Mouse (Mus musculus): ENCODE results near the gene Sema3g. TPM values are rescaled to one million over a fixed set of nuclear protein-coding genes. Genes with fewer than 3 reads are reported as not detected.
A peak's percentile ranks its signal among the peaks of the same experiment; 100 is the strongest.

Gene Sema3g
- polyA plus RNA-seq, 1 experiment from 2014 or later: 6.5 TPM

DNA sequence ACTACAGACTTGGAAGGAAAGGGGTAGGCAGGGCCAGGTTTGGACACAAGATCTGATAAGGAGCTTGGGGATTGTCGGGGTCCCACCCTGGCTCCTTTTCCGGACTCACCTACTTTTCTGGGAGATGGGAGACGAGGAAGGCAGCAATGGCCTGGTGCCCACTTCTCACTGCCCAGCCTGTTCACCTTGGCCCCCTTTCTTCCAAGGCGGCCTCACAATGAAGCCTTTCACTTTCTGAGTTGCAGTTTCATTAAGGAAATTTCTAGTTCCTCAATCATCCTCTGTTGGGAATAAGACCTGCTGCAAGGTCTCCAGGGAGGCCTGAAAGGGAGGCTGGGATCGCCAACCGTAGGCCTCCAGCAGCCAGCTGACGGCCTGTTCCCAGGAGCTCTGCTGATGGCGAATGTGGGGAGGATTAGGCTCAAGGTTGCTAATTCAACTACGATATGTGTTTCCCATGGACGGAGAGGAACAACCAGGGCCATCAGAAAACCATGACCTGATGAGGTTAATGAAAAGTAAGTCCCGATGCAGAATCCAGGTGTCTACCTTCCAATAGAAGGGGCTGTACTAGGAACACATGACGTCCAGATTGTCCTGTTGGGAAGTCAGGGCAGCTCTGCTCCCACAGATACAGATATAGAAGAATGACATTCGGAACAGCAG is 14.9 kb downstream of the Sema3g start:
- DNase-seq (ENCODE audit: low spot score): no peak
- H3K9me3 ChIP-seq (replicated peaks; ENCODE audit: low read length): no peaks in the 10 kb centered on the region
- H3K4me2 ChIP-seq (ENCODE audit: low read length): no peak overlapping the region
- H3K9ac ChIP-seq (ENCODE audit: low read depth, low read length): no peak overlapping the region; the same call in 1 of the 2 replicates
- TF ChIP-seq CTCF (IDR thresholded peaks at IDR 0.05; ENCODE audit: low read depth): no peak
- 80% methylated on average over 13 of the region's 13 CpGs for WGBS
- no peak overlapping the region for H3K4me3 ChIP-seq (replicated peaks; ENCODE audit: low read depth, low read length)
- peak overlapping the region; percentile 69 for H3K27ac ChIP-seq
- H3K36me3 ChIP-seq (ENCODE audit: insufficient read depth, low read length): no peaks in the 10 kb centered on the region
- H3K4me1 ChIP-seq (replicated peaks; ENCODE audit: insufficient read depth, low read length): peaks cover 6% of the 10 kb centered on the region
- no peak; the same call in 1 of the 2 replicates for ATAC-seq (replicated peaks; ENCODE audit: low FRiP score, low read depth)
- no peaks in the 10 kb centered on the region for H3K27me3 ChIP-seq (ENCODE audit: insufficient read depth, low read length)

GRCm38 (mm10) chr14:31233070-31233995 is 15.7 kb downstream of the Sema3g start:
- 71% methylated on average over 14 of the region's 14 CpGs for WGBS
- peaks cover 5% of the 10 kb centered on the region; the same call in 1 of the 2 replicates for H3K36me3 ChIP-seq (ENCODE audit: insufficient read depth, low read length)
- ATAC-seq (replicated peaks; ENCODE audit: low FRiP score, low read depth) (no peak; the same call in 1 of the 2 replicates), DNase-seq (ENCODE audit: low spot score) (peak; percentile 49)
- no peak overlapping the region for H3K4me3 ChIP-seq (replicated peaks; ENCODE audit: low read depth, low read length)
- H3K27me3 ChIP-seq (ENCODE audit: insufficient read depth, low read length): no peaks in the 10 kb centered on the region
- H3K27ac ChIP-seq: peak overlapping the region; percentile 70
- no peak overlapping the region for H3K4me2 ChIP-seq (ENCODE audit: low read length)
- no peak for TF ChIP-seq CTCF (IDR thresholded peaks at IDR 0.05; ENCODE audit: low read depth)
- no peaks in the 10 kb centered on the region; the same call in 1 of the 2 replicates for H3K4me1 ChIP-seq (replicated peaks; ENCODE audit: insufficient read depth, low read length)
- H3K9me3 ChIP-seq (replicated peaks; ENCODE audit: low read length): no peaks in the 10 kb centered on the region
- no peak overlapping the region for H3K9ac ChIP-seq (ENCODE audit: low read depth, low read length)

DNA sequence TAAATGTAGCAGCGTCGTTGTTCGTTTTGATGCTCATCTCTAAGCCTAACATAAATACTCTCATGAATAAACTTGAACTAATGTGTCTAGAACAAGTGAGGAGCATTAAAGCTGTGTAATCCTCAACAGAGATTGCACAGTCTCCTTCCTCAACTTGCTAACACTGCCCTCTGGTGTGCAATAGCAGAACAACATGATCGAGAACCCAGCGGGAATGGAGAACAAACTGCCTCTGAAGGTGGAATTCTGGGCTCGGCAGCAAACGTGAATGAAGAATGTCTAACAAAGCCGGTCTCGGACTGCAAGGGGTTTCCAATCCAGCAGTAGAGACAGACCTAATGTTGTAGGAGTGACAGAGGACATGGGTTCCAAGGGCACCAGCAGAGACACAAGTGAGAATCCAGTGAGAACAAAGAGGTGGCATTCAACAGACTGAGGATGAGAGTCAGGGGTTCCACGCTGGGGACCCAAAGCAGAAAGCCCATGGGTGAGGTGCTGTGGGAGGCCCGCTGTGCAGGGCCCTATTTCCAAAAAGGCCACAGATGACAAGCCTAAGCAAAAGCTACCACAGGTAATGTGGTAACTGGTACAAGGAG is 16.4 kb downstream of the Sema3g start:
- 17% methylated on average over 11 of the region's 11 CpGs for WGBS
- peak; percentile 96 for TF ChIP-seq CTCF (IDR thresholded peaks at IDR 0.05; ENCODE audit: low read depth)
- H3K9ac ChIP-seq (ENCODE audit: low read depth, low read length): no peak overlapping the region

GRCm38 (mm10) chr14:31237101-31237882 is 19.6 kb downstream of the Sema3g start:
- no peaks in the 10 kb centered on the region; the same call in 1 of the 2 replicates for H3K4me1 ChIP-seq (replicated peaks; ENCODE audit: insufficient read depth, low read length)
- no peak overlapping the region for H3K9ac ChIP-seq (ENCODE audit: low read depth, low read length)
- ATAC-seq (replicated peaks; ENCODE audit: low FRiP score, low read depth) (no peak), DNase-seq (ENCODE audit: low spot score) (no peak)
- no peak overlapping the region for H3K4me2 ChIP-seq (ENCODE audit: low read length)
- WGBS: 81% methylated on average over 7 of the region's 7 CpGs
- no peak overlapping the region for H3K27ac ChIP-seq
- no peaks in the 10 kb centered on the region for H3K9me3 ChIP-seq (replicated peaks; ENCODE audit: low read length)
- peaks cover 7% of the 10 kb centered on the region; the same call in 1 of the 2 replicates for H3K36me3 ChIP-seq (ENCODE audit: insufficient read depth, low read length)
- TF ChIP-seq CTCF (IDR thresholded peaks at IDR 0.05; ENCODE audit: low read depth): no peak
- no peak overlapping the region for H3K4me3 ChIP-seq (replicated peaks; ENCODE audit: low read depth, low read length)
- H3K27me3 ChIP-seq (ENCODE audit: insufficient read depth, low read length): no peaks in the 10 kb centered on the region

More for the DNA sequence above, 16.4 kb downstream of the Sema3g start:
- H3K36me3 ChIP-seq (ENCODE audit: insufficient read depth, low read length): peaks cover 7% of the 10 kb centered on the region; the same call in 1 of the 2 replicates
- no peak overlapping the region for H3K4me3 ChIP-seq (replicated peaks; ENCODE audit: low read depth, low read length)
- H3K9me3 ChIP-seq (replicated peaks; ENCODE audit: low read length): no peaks in the 10 kb centered on the region
- H3K27ac ChIP-seq: peak overlapping the region; percentile 70
- ATAC-seq (replicated peaks; ENCODE audit: low FRiP score, low read depth): no peak; the same call in 1 of the 2 replicates
- H3K27me3 ChIP-seq (ENCODE audit: insufficient read depth, low read length): no peaks in the 10 kb centered on the region
- no peaks in the 10 kb centered on the region; the same call in 1 of the 2 replicates for H3K4me1 ChIP-seq (replicated peaks; ENCODE audit: insufficient read depth, low read length)
- no peak overlapping the region for H3K4me2 ChIP-seq (ENCODE audit: low read length)
- DNase-seq (ENCODE audit: low spot score): peak; percentile 89

DNA sequence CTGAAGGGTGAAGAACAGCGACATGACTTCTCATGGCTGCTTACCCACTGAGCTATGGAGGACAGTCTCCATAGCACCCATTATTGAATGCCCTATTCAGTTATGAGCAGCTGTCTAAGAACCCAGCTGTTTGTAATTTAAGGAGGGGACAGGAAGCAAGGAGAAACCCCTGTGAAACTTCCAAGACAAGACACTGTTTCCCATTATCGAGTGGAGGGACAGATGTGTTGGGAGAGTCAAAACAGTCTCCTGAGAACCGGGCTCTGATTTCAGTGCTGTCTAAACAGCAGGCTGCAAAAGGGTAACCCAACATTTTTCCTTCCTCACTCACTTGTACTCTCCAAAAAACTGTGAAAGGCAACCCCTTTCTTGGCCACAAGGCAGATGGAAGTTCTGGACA is 22.9 kb downstream of the Sema3g start:
- no peak for DNase-seq (ENCODE audit: low spot score)
- no peak for ATAC-seq (replicated peaks; ENCODE audit: low FRiP score, low read depth)

More for the DNA sequence above, 22.9 kb downstream of the Sema3g start:
- no peaks in the 10 kb centered on the region for H3K9me3 ChIP-seq (replicated peaks; ENCODE audit: low read length)
- no peak for TF ChIP-seq CTCF (IDR thresholded peaks at IDR 0.05; ENCODE audit: low read depth)
- no peak overlapping the region for H3K4me3 ChIP-seq (replicated peaks; ENCODE audit: low read depth, low read length)
- no peaks in the 10 kb centered on the region for H3K27me3 ChIP-seq (ENCODE audit: insufficient read depth, low read length)
- H3K9ac ChIP-seq (ENCODE audit: low read depth, low read length): no peak overlapping the region
- no peaks in the 10 kb centered on the region for H3K4me1 ChIP-seq (replicated peaks; ENCODE audit: insufficient read depth, low read length)
- no peak overlapping the region for H3K4me2 ChIP-seq (ENCODE audit: low read length)
- WGBS: 44% methylated on average over 3 of the region's 3 CpGs
- H3K36me3 ChIP-seq (ENCODE audit: insufficient read depth, low read length): peaks cover 7% of the 10 kb centered on the region; the same call in 1 of the 2 replicates
- H3K27ac ChIP-seq: no peak overlapping the region

Data from kidney, postnatal 0 days (tissue).